Mouse (Mus musculus): ENCODE results near the gene Clca4b.

- TF ChIP-seq CTCF (IDR thresholded peaks at IDR 0.05; ENCODE audit: borderline replicate concordance, control insufficient read depth, extremely low read depth, insufficient read depth, low read length, poor library complexity) = no peak
- no peak for TF ChIP-seq POLR2A (IDR thresholded peaks at IDR 0.05; ENCODE audit: control insufficient read depth, extremely low read depth, insufficient read depth, low read length, poor library complexity)
Observed at GRCm38 (mm10) chr3:144977631-144978030, 45.3 kb upstream of the Clca4b start.
